Mouse (Mus musculus): ENCODE data around the gene Arhgef11. TPM values are rescaled to one million over a fixed set of nuclear protein-coding genes. Genes with fewer than 3 reads are reported as not detected.

The Arhgef11 gene
- total RNA-seq, 2 experiments from 2014 or later, result 14.8 to 17.2 TPM

Small RNA genes lying within 50 kb of the gene (microRNA-seq; reads per million reads assigned to microRNA genes)
- gene Gm24109 (ENCODE audit: borderline replicate concordance in 2 of 2), result 0 to 0.26 reads per million in 2 experiments

Other genes with a start within 250 kb of the Arhgef11 start
- gene Fcrl1, start 241.2 kb upstream of the Arhgef11 start, total RNA-seq (2021), result not detected
- gene Fcrl5, start 181.8 kb upstream of the Arhgef11 start, total RNA-seq (2021), result not detected
- 1 to 10 TPM; 8.3 to 8.7 TPM for gene Etv3, start 92.2 kb upstream of the Arhgef11 start, total RNA-seq (2021)
- gene Lrrc71, start 131.1 kb downstream of the Arhgef11 start, total RNA-seq (2021), result under 1 TPM in 1 of 2 experiments, not detected in 1; 0.35 TPM
- under 1 TPM in 1 of 2 experiments, not detected in 1; 0.11 TPM for gene Ntrk1, start 177.6 kb downstream of the Arhgef11 start, total RNA-seq (2021)
- under 1 TPM; 0.29 to 0.31 TPM for gene Insrr, start 179.4 kb downstream of the Arhgef11 start, total RNA-seq (2021)
- gene Pear1, start 206.7 kb downstream of the Arhgef11 start, total RNA-seq (2021), result 10 to 100 TPM in 1 of 2 experiments, 1 to 10 TPM in 1; 6.0 to 11.0 TPM
- under 1 TPM in 1 of 2 experiments, not detected in 1; 0.13 TPM for gene Sh2d2a, start 229.2 kb downstream of the Arhgef11 start, total RNA-seq (2021)